Mouse (Mus musculus) bone marrow, adult 2 months (tissue): Measurements from ENCODE around the gene Prss22.

Source experiments
- CTCF ChIP-seq: fragments of 200-500 bp; IDR thresholded peaks from 2 replicates; pipeline ENCODE4 v1.5.1; 2011; ENCODE audit warnings: low read length, control low read depth; ENCODE audit not compliant: control insufficient read depth, insufficient read depth
- POLR2A ChIP-seq: fragments of 200-500 bp; IDR thresholded peaks from 2 replicates; pipeline ENCODE4 v1.6.1; 2011; ENCODE audit warnings: low read depth, mild to moderate bottlenecking, control low read depth, low read length, borderline replicate concordance; ENCODE audit not compliant: control insufficient read depth

- no peak for TF ChIP-seq CTCF
- no peak for TF ChIP-seq POLR2A
Observed at GRCm38 (mm10) chr17:24012921-24013320, 15.0 kb upstream of the Prss22 start.
